Mouse (Mus musculus) c-Kit-positive CD71-negative TER-119-negative erythroid progenitor cells, embryonic 14.5 days (primary cell): ENCODE results near the gene Gm5678.
A peak's percentile ranks its signal among the peaks of the same experiment; 100 is the strongest.
"Not testable (repeated sequence)": the region's sequence is repeated elsewhere in the genome, so short reads cannot be mapped to it uniquely, and the experiment has no call there.

Experiments used
- DNase-seq: peaks from one replicate; pipeline ENCODE4 v3.0.0-alpha.2; 2013; ENCODE audit warnings: low read depth

The Gm5678 gene

GRCm38 (mm10) chr16:93607669-93608101, 20.2 kb upstream of the Gm5678 start:
- DNase-seq: peak; percentile 74

DNA sequence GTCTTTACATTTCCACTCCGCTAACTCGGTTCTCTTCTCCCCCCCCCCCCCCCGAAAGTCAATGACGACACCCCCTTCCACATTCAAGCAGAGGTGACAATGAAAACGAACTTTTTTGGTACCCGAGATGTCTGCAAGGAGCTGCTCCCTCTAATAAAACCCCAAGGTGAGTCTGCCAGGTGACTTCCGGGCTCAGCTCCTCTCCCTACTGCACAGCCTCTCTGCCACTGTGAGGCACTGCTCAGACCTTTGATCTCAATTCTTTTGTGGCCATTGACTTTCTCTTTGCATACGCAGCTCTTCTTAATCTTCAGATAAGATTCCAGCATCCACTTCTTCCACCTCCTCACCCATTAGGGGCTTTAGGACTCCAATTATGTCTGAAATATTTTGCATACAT, 19.2 kb upstream of the Gm5678 start:
- DNase-seq: no peak

DNA sequence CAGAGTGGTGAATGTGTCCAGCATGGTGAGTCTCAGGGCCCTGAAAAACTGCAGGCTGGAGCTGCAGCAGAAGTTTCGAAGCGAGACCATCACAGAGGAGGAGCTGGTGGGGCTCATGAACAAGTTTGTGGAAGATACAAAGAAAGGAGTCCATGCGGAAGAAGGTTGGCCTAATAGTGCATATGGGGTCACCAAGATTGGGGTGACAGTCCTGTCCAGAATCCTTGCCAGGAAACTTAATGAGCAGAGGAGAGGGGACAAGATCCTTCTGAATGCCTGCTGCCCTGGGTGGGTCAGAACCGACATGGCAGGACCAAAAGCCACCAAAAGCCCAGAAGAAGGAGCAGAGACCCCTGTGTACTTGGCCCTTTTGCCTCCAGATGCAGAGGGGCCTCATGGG, 18.1 kb upstream of the Gm5678 start:
- DNase-seq: no peak

DNA sequence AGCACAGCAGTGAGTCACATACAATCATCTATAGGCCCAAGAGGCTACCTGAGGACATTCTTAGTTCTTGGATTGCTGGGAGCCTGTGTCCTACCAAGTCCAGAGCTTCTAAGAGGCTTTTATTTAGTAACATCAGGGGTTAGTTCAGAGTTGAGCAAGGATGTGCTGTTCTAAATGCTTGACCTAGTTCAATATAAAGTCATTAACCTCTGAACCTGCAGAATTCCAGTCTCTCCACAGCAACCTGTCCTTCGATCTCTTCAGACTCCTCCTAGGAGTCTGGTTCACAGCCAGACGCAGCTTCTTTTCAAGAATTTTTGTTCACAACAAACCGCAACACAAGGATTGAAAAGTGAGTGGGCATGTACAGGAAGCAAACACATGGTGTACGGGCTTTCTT, 16.9 kb upstream of the Gm5678 start:
- no peak for DNase-seq

GRCm38 (mm10) chr16:93615118-93615870, 12.6 kb upstream of the Gm5678 start:
- no peak for DNase-seq

- DNase-seq: not testable (repeated sequence)
Measured at GRCm38 (mm10) chr16:93623759-93624158, 4.1 kb upstream of the Gm5678 start.

GRCm38 (mm10) chr16:93624671-93625070, 3.2 kb upstream of the Gm5678 start:
- no peak for DNase-seq

DNA sequence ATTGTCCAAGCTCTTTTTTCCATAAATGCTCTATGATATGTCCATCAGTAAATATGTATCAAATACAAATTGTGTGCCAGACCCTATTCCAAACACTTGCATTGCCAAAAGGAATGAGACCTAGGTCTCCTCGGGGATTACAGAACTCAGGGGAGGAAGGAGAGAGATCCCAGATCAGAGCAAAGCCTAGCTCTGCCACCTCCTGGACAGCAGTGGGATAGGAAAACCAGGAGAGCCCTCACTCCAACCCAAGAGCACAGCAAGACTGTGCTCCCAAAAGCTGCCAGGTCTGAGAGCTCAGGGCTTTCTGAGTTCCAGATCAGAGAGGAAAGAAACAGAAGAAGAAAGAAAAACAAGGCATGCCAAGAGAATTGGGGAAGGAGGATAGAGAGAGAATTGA, 1.2 kb upstream of the Gm5678 start:
- no peak for DNase-seq

- no peak for DNase-seq
Measured at GRCm38 (mm10) chr16:93644006-93644405, 16.1 kb downstream of the Gm5678 start.

- DNase-seq: no peak
Measured at GRCm38 (mm10) chr16:93648441-93649183, 20.7 kb downstream of the Gm5678 start.

DNA sequence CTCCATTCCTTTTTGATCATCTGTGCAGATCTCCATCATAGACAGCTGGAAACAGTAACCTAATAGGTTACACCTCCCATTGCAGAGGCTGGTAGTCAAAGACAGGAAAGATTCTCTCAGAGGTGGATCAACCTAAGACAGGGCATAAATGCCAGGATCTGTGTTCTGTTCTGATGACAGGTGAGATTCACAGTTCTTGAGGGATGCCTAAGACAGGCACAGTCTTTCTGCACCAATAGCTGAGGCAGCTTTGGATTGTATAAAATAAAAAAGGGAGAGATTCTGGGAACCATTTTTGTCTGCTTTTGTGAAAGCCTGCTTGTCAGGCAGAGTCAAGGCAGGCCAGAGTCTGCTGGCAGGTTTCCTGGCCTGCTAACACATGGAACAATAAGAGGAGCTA, 40.1 kb downstream of the Gm5678 start:
- no peak for DNase-seq

DNA sequence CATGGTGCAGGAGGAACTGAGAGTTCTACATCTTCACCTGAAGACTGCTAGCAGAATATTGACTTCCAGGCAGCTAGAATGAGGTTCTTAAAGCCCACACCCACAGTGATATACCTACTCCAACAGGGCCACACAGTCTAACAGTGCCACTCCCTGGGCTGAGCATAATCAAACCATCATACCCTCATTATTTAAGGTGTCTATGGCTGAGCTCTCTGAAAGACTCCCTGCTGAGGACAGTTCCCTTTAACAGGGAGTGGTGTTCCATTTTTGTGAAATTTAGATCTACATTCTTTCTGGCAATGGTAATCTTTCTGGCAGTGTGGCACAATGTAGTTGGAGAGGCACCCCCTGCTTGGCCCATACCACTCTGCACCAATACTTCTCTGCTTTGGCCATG, 41.6 kb downstream of the Gm5678 start:
- DNase-seq: no peak

- not testable (repeated sequence) for DNase-seq
Measured at GRCm38 (mm10) chr16:93670466-93670865, 42.6 kb downstream of the Gm5678 start.

GRCm38 (mm10) chr16:93671064-93671463, 43.2 kb downstream of the Gm5678 start:
- DNase-seq: no peak

DNA sequence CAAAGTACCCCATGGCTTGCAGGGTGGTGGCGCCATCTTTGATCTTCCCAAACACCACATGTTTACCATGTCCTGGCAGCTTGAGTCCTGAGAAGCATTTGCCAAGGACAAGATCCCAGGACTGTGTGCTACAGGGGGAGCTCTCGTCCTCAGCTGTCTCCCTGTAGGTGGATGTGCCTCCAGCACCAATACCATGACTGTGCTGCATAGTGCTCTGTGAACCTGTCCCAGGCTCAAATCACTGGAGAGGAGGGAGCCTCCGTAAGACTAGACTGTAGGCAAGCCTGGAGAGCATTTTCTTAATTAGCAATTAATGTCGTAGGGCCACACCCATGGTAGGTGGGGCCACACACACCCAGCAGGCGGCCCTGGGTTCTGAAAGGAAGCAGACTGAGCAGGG, 48.5 kb downstream of the Gm5678 start:
- DNase-seq: no peak

GRCm38 (mm10) chr16:93678206-93678605, 50.3 kb downstream of the Gm5678 start:
- DNase-seq: no peak

DNA sequence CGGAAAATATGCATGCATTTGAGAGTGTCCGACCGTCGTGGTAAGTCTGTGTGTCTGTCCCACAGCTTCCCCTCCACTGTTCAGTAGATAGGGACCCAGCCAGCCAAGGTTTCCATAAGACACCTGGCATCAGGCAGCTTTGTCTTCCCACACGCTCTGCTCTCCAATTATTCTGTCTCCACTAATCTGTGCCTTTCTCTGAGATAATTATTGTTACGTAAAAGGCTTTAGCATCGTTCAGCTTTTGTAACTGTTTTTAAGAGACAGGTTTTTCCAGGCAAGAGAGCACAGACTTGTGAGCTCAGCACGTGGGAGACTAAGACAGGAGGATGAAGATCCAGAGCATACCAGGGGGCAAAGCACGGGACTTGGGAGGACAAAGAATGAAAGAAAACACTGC, 51.3 kb downstream of the Gm5678 start:
- no peak for DNase-seq
